Mouse (Mus musculus): ENCODE measurements around the gene Ralgapa2. TPM values are rescaled to one million over a fixed set of nuclear protein-coding genes. Genes with fewer than 3 reads are reported as not detected.

The Ralgapa2 gene
- total and polyA plus RNA-seq, 3 experiments = 5.6 to 10.3 (median 8.9) TPM

DNA sequence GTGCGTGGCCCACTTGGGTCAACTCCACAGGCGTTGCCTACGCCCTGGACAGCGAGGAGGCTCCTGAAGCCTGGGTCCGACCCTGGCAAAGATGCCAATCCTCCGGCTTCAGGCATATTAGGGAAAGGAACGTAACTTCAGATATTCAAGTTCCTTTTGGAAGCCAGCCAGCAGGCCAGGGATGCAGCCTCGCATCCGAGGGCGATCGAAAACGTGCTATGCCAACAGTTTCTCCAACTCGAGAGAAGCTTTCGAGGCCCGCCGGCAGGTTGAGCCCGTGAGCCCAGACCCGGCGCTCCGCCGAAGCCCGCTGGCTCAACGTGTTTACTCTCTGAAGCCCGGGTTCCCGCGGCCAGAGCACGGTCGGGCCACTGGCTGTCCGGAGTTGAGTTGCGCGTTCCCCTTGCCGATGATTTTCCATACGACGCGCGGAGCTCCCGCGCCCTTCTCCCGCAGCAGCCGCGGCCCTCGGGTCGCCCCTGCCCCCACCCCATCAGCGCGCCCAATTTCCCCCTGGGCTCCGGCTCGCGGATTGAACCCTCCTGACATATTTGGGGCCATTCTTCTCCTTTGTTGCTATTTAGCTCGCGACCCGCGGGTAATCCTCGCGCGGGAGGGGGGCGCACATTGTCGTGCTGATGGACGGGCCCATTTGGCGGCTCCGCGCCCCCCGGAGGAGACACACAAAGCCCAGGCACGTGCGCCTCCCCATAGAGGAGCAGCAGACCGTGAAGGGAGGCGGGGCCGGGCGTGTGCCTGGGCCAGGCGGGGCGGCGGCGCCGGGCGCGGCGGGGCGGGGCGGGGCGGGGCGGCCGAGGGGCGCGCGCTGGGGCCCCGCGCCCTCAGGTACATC, 290.8 kb downstream of the Ralgapa2 start, which contains the start of gene Insm1:
Insm1 (plus strand) TSS at position 846 of the 853 bp plus-strand sequence.
- no peak within 1 kb of the TSS for H3K4me3 ChIP-seq (replicated peaks in 1 of 3; ENCODE audit: low read depth in 2 of 3, low read length in 2 of 3, poor library complexity in 1 of 3)
- no peaks in the 10 kb centered on the region for H3K27me3 ChIP-seq (replicated peaks)
- H3K79me2 ChIP-seq (replicated peaks; ENCODE audit: control insufficient read depth, extremely low read depth, insufficient read depth, poor library complexity, severe bottlenecking) = no peaks in the 10 kb centered on the region
- in situ Hi-C loops (cut with MboI; ENCODE audit: low pct_ligation_motif_present, low pct_unique_long_range_greater_than_20kb, low sequenced_read_pairs) (no loop called here), dilution Hi-C loops (cut with MboI; ENCODE audit: extremely low pct_ligation_motif_present, extremely low pct_unique_long_range_greater_than_20kb, low sequenced_read_pairs) (no loop called here)
- H3K9ac ChIP-seq (ENCODE audit: insufficient read depth, low read depth) = no peak within 1 kb of the TSS
- H3K9me3 ChIP-seq (replicated peaks; ENCODE audit: low read length) = peaks cover 41% of the 10 kb centered on the region
- H3K27ac ChIP-seq (ENCODE audit: insufficient read depth, low read depth) = no peak within 1 kb of the TSS
- DNase-seq (ENCODE audit: extremely low read depth) = no peak
- peaks cover 2 to 29% of the 10 kb centered on the region in 2 experiments for H3K4me1 ChIP-seq (ENCODE audit: control insufficient read depth in 1 of 2, insufficient read depth in 2 of 2)
- TF ChIP-seq ZC3H11A (IDR thresholded peaks at IDR 0.05; ENCODE audit: low read depth, low read length) = no peak
- TF ChIP-seq ZMIZ1 (IDR thresholded peaks at IDR 0.05; ENCODE audit: low read depth, low read length) = no peak
- no peak for TF ChIP-seq KAT2A (IDR thresholded peaks at IDR 0.05; ENCODE audit: insufficient replicate concordance, low read length)
- no peak for TF ChIP-seq BHLHE40 (IDR thresholded peaks at IDR 0.05; ENCODE audit: low read depth, low read length)
- no peak for TF ChIP-seq MAFK (IDR thresholded peaks at IDR 0.05; ENCODE audit: insufficient replicate concordance, low read length)
- no peak for TF ChIP-seq HCFC1 (IDR thresholded peaks at IDR 0.05; ENCODE audit: low read depth, low read length)
- TF ChIP-seq TCF12 (IDR thresholded peaks at IDR 0.05; ENCODE audit: low read depth, low read length) = no peak
- no peak for TF ChIP-seq NELFE (IDR thresholded peaks at IDR 0.05; ENCODE audit: low read depth, low read length)
- TF ChIP-seq MAX (IDR thresholded peaks at IDR 0.05; ENCODE audit: low read length) = no peak
- TF ChIP-seq CHD2 (IDR thresholded peaks at IDR 0.05; ENCODE audit: low read length) = no peak
- no peak for TF ChIP-seq UBTF (IDR thresholded peaks at IDR 0.05; ENCODE audit: low read depth, low read length)
- TF ChIP-seq EP300 (IDR thresholded peaks at IDR 0.05; ENCODE audit: low read length) = no peak
- no peak for TF ChIP-seq MAZ (IDR thresholded peaks at IDR 0.05; ENCODE audit: low read depth, low read length)
- no peak for TF ChIP-seq ZKSCAN1 (IDR thresholded peaks at IDR 0.05; ENCODE audit: borderline replicate concordance, low read depth, low read length)
- no peak within 1 kb of the TSS for H3K4me2 ChIP-seq (ENCODE audit: insufficient read depth, low read depth, poor library complexity, severe bottlenecking)
- no peaks in the 10 kb centered on the region for H3K36me3 ChIP-seq (replicated peaks in 1 of 2; ENCODE audit: control insufficient read depth in 1 of 2, insufficient read depth in 1 of 2, low read length in 1 of 2)

- Histone ChIP-seq H3K4me1 (ENCODE audit: control insufficient read depth in 1 of 2, insufficient read depth in 2 of 2) (peaks cover 2 to 29% of the 10 kb centered on the region in 2 experiments; a peak in 3 of 4 replicates), H3K36me3 (replicated peaks in 1 of 2; ENCODE audit: control insufficient read depth in 1 of 2, insufficient read depth in 1 of 2, low read length in 1 of 2) (no peaks in the 10 kb centered on the region), H3K4me2 (ENCODE audit: insufficient read depth, low read depth, poor library complexity, severe bottlenecking) (no peak overlapping the region), H3K79me2 (replicated peaks; ENCODE audit: control insufficient read depth, extremely low read depth, insufficient read depth, poor library complexity, severe bottlenecking) (no peaks in the 10 kb centered on the region), H3K4me3 (replicated peaks in 1 of 3; ENCODE audit: low read depth in 2 of 3, low read length in 2 of 3, poor library complexity in 1 of 3) (no peak overlapping the region), H3K9ac (ENCODE audit: insufficient read depth, low read depth) (no peak overlapping the region), H3K27ac (ENCODE audit: insufficient read depth, low read depth) (no peak overlapping the region), H3K27me3 (replicated peaks) (no peaks in the 10 kb centered on the region), H3K9me3 (replicated peaks; ENCODE audit: low read length) (peaks cover 41% of the 10 kb centered on the region)
- in situ Hi-C loops (cut with MboI; ENCODE audit: low pct_ligation_motif_present, low pct_unique_long_range_greater_than_20kb, low sequenced_read_pairs) = no loop called here
- no peak for DNase-seq (ENCODE audit: extremely low read depth)
- dilution Hi-C loops (cut with MboI; ENCODE audit: extremely low pct_ligation_motif_present, extremely low pct_unique_long_range_greater_than_20kb, low sequenced_read_pairs) = no loop called here
- TF ChIP-seq SIN3A (IDR thresholded peaks at IDR 0.05; ENCODE audit: low read length) (no peak), TBP (conservative IDR thresholded peaks at IDR 0.05; ENCODE audit: low read depth, low read length) (no peak), IRF4 (IDR thresholded peaks at IDR 0.05; ENCODE audit: low read depth, low read length) (no peak), CHD2 (IDR thresholded peaks at IDR 0.05; ENCODE audit: low read length) (no peak), TCF12 (IDR thresholded peaks at IDR 0.05; ENCODE audit: low read depth, low read length) (no peak), MAX (IDR thresholded peaks at IDR 0.05; ENCODE audit: low read length) (no peak), EP300 (IDR thresholded peaks at IDR 0.05; ENCODE audit: low read length) (no peak), NELFE (IDR thresholded peaks at IDR 0.05; ENCODE audit: low read depth, low read length) (no peak), PAX5 (IDR thresholded peaks at IDR 0.05; ENCODE audit: low read length) (no peak), ZC3H11A (IDR thresholded peaks at IDR 0.05; ENCODE audit: low read depth, low read length) (no peak), KAT2A (IDR thresholded peaks at IDR 0.05; ENCODE audit: insufficient replicate concordance, low read length) (no peak), RCOR1 (conservative IDR thresholded peaks at IDR 0.05; ENCODE audit: low read depth, low read length) (no peak), E2F4 (IDR thresholded peaks at IDR 0.05; ENCODE audit: insufficient replicate concordance, low read depth, low read length) (no peak), UBTF (IDR thresholded peaks at IDR 0.05; ENCODE audit: low read depth, low read length) (no peak), MYC (IDR thresholded peaks at IDR 0.05; ENCODE audit: low read depth, low read length) (no peak), RAD21 (IDR thresholded peaks at IDR 0.05; ENCODE audit: low read depth, low read length) (no peak), JUND (conservative IDR thresholded peaks at IDR 0.05; ENCODE audit: low read depth, low read length) (no peak), ZMIZ1 (IDR thresholded peaks at IDR 0.05; ENCODE audit: low read depth, low read length) (no peak), CHD1 (IDR thresholded peaks at IDR 0.05; ENCODE audit: low read depth, low read length) (no peak)
These were observed 291.5 kb downstream of the Ralgapa2 start for GRCm38 (mm10) chr2:146220591-146221075.
